8 mouse cellular contexts compared by ENCODE assay signal in genomic region chr8:122269404-122269803, GRCm38 (mm10). TPM values are rescaled to one million over a fixed set of nuclear protein-coding genes. Genes with fewer than 3 reads are reported as not detected.
DNase-seq lines count a peak whose midpoint lies in the region; ATAC-seq lines count a peak whose summit lies in the region.

No protein-coding gene starts in this region.

- no peak overlapping the region for H3K27ac ChIP-seq in forebrain, embryonic 16.5 days (ENCODE audit: low read length)
- H3K27ac ChIP-seq in hindbrain, embryonic 12.5 days = no peak overlapping the region

- peak overlapping the region; percentile 59 for H3K4me2 ChIP-seq in forebrain, embryonic 16.5 days (ENCODE audit: low read length)
- peak overlapping the region; percentile 72 for H3K4me2 ChIP-seq in hindbrain, embryonic 12.5 days (replicated peaks)

- peak; percentile 57 for ATAC-seq in forebrain, embryonic 16.5 days
- ATAC-seq in hindbrain, embryonic 12.5 days (ENCODE audit: low FRiP score) = 0 out of 2 replicates have a peak, but pooled peaks have one; percentile 43

- DNase-seq in Muller cell, postnatal 12 days (ENCODE audit: inconsistent ontology term) = peak; percentile 56
- peak; percentile 86 to 92 for DNase-seq in cerebellum, adult 18-20 months
- peak; percentile 81 to 88 for DNase-seq in layer of hippocampus, postnatal 25 days (ENCODE audit: extremely low spot score in 1 of 2, low spot score in 1 of 2)
- DNase-seq in lung, postnatal 14 days = peak; percentile 86
- peak; percentile 80 for DNase-seq in retina, postnatal 1 day
- DNase-seq in thymus, postnatal 4 days = peak; percentile 94

- peak overlapping the region; percentile 40 for H3K4me3 ChIP-seq in forebrain, embryonic 16.5 days (replicated peaks; ENCODE audit: low read length)
- peak overlapping the region; percentile 36 for H3K4me3 ChIP-seq in hindbrain, embryonic 12.5 days

- H3K27me3 ChIP-seq in forebrain, embryonic 16.5 days (replicated peaks; ENCODE audit: control insufficient read depth, insufficient read depth, low read length) = 0 out of 2 replicates have a peak, but pooled peaks cover 2% of the 10 kb centered on the region
- H3K27me3 ChIP-seq in hindbrain, embryonic 12.5 days = peaks cover 44% of the 10 kb centered on the region

- H3K9ac ChIP-seq in forebrain, embryonic 16.5 days (replicated peaks; ENCODE audit: low read depth, low read length) = peak overlapping the region; percentile 52
- H3K9ac ChIP-seq in hindbrain, embryonic 12.5 days = peak overlapping the region; percentile 49

- 3% methylated on average over 19 of the region's 21 CpGs for WGBS in forebrain, embryonic 16.5 days
- WGBS in hindbrain, embryonic 12.5 days = 8% methylated on average over 20 of the region's 21 CpGs

- H3K4me1 ChIP-seq in forebrain, embryonic 16.5 days (replicated peaks; ENCODE audit: control insufficient read depth, insufficient read depth, low read length) = peaks cover 12% of the 10 kb centered on the region
- peaks cover 15% of the 10 kb centered on the region for H3K4me1 ChIP-seq in hindbrain, embryonic 12.5 days

- no peaks in the 10 kb centered on the region for H3K36me3 ChIP-seq in forebrain, embryonic 16.5 days (ENCODE audit: control insufficient read depth, insufficient read depth)
- H3K36me3 ChIP-seq in hindbrain, embryonic 12.5 days = no peaks in the 10 kb centered on the region; the same call in 1 of the 2 replicates

- no peaks in the 10 kb centered on the region for H3K9me3 ChIP-seq in forebrain, embryonic 16.5 days (ENCODE audit: control insufficient read depth, low read length)
- H3K9me3 ChIP-seq in hindbrain, embryonic 12.5 days (replicated peaks) = no peaks in the 10 kb centered on the region

RNA-seq across cellular contexts. Expression of gene Zfpm1, which starts 12.5 kb away (rescaled TPM):
- polyA plus RNA-seq in forebrain, embryonic 16.5 days (2015; fragmentation: Nextera tagmentation; extraction: Ambion mirVana) = 0.41 and 0.65 TPM in 2 replicates
- polyA plus RNA-seq in hindbrain, embryonic 12.5 days (2016; fragmentation: Nextera tagmentation; extraction: Ambion mirVana) = 2.5 and 3.3 TPM in 2 replicates
- 10 to 100 TPM; 37.8 to 43.4 TPM for total RNA-seq in layer of hippocampus, postnatal 25 days (2021)
